Mouse (Mus musculus): ENCODE measurements around the gene Ccdc70. TPM values are rescaled to one million over a fixed set of nuclear protein-coding genes. Genes with fewer than 3 reads are reported as not detected.
A peak's percentile ranks its signal among the peaks of the same experiment; 100 is the strongest.

Ccdc70 gene
- polyA plus RNA-seq, 1 experiment from 2014 or later, result not detected

- Histone ChIP-seq H3K9ac (replicated peaks; ENCODE audit: low read length) (no peak within 1 kb of the TSS), H3K4me3 (ENCODE audit: low read depth, low read length) (no peak within 1 kb of the TSS), H3K4me2 (ENCODE audit: low read depth, low read length) (no peak within 1 kb of the TSS), H3K27me3 (ENCODE audit: control insufficient read depth, insufficient read depth, low read length) (no peaks in the 10 kb centered on the region), H3K27ac (replicated peaks; ENCODE audit: low read depth, low read length) (no peak within 1 kb of the TSS), H3K36me3 (replicated peaks; ENCODE audit: control insufficient read depth, insufficient read depth, low read depth, low read length) (no peaks in the 10 kb centered on the region), H3K4me1 (ENCODE audit: control insufficient read depth, insufficient read depth, low read length) (no peaks in the 10 kb centered on the region), H3K9me3 (replicated peaks; ENCODE audit: control insufficient read depth, low read length) (no peaks in the 10 kb centered on the region)
- ATAC-seq (replicated peaks; ENCODE audit: insufficient number of reproducible peaks, low FRiP score, low TSS enrichment, low read depth) (no peak), DNase-seq (ENCODE audit: low spot score) (no peak)
- WGBS, result 88% methylated on average over 2 of the region's 2 CpGs
Observed at GRCm38 (mm10) chr8:21958414-21958813, 11.2 kb upstream of the Ccdc70 start, which contains the start of gene Fam90a1a. TSS of gene Fam90a1a (plus strand) at chr8:21958714.

GRCm38 (mm10) chr8:21966646-21967045 lies 2.9 kb upstream of the Ccdc70 start:
- ATAC-seq (replicated peaks; ENCODE audit: insufficient number of reproducible peaks, low FRiP score, low TSS enrichment, low read depth) (no peak), DNase-seq (ENCODE audit: low spot score) (no peak)
- Histone ChIP-seq H3K9me3 (replicated peaks; ENCODE audit: control insufficient read depth, low read length) (no peaks in the 10 kb centered on the region), H3K4me2 (ENCODE audit: low read depth, low read length) (no peak overlapping the region), H3K27ac (replicated peaks; ENCODE audit: low read depth, low read length) (no peak overlapping the region), H3K36me3 (replicated peaks; ENCODE audit: control insufficient read depth, insufficient read depth, low read depth, low read length) (no peaks in the 10 kb centered on the region), H3K4me3 (ENCODE audit: low read depth, low read length) (no peak overlapping the region), H3K27me3 (ENCODE audit: control insufficient read depth, insufficient read depth, low read length) (no peaks in the 10 kb centered on the region), H3K4me1 (ENCODE audit: control insufficient read depth, insufficient read depth, low read length) (no peaks in the 10 kb centered on the region), H3K9ac (replicated peaks; ENCODE audit: low read length) (no peak overlapping the region)
- WGBS, result 78% methylated on average over 1 of the region's 1 CpGs

GRCm38 (mm10) chr8:21978193-21978592 lies 8.6 kb downstream of the Ccdc70 start:
- Histone ChIP-seq H3K4me2 (ENCODE audit: low read depth, low read length) (no peak overlapping the region), H3K9me3 (replicated peaks; ENCODE audit: control insufficient read depth, low read length) (no peaks in the 10 kb centered on the region), H3K27me3 (ENCODE audit: control insufficient read depth, insufficient read depth, low read length) (no peaks in the 10 kb centered on the region), H3K27ac (replicated peaks; ENCODE audit: low read depth, low read length) (no peak overlapping the region), H3K9ac (replicated peaks; ENCODE audit: low read length) (no peak overlapping the region), H3K4me3 (ENCODE audit: low read depth, low read length) (no peak overlapping the region), H3K36me3 (replicated peaks; ENCODE audit: control insufficient read depth, insufficient read depth, low read depth, low read length) (no peaks in the 10 kb centered on the region), H3K4me1 (ENCODE audit: control insufficient read depth, insufficient read depth, low read length) (no peaks in the 10 kb centered on the region)
- ATAC-seq (replicated peaks; ENCODE audit: insufficient number of reproducible peaks, low FRiP score, low TSS enrichment, low read depth), result no peak
- 62% methylated on average over 4 of the region's 4 CpGs for WGBS
- DNase-seq (ENCODE audit: low spot score), result no peak

GRCm38 (mm10) chr8:21981664-21982337 lies 12.2 kb downstream of the Ccdc70 start:
- WGBS, result 62% methylated on average over 8 of the region's 8 CpGs
- peak; percentile 11 for DNase-seq (ENCODE audit: low spot score)
- H3K27ac ChIP-seq (replicated peaks; ENCODE audit: low read depth, low read length), result no peak overlapping the region
- H3K4me3 ChIP-seq (ENCODE audit: low read depth, low read length), result no peak overlapping the region
- no peaks in the 10 kb centered on the region for H3K36me3 ChIP-seq (replicated peaks; ENCODE audit: control insufficient read depth, insufficient read depth, low read depth, low read length)
- H3K4me1 ChIP-seq (ENCODE audit: control insufficient read depth, insufficient read depth, low read length), result no peaks in the 10 kb centered on the region
- H3K4me2 ChIP-seq (ENCODE audit: low read depth, low read length), result no peak overlapping the region
- no peak overlapping the region for H3K9ac ChIP-seq (replicated peaks; ENCODE audit: low read length)
- no peak for ATAC-seq (replicated peaks; ENCODE audit: insufficient number of reproducible peaks, low FRiP score, low TSS enrichment, low read depth)
- no peaks in the 10 kb centered on the region for H3K9me3 ChIP-seq (replicated peaks; ENCODE audit: control insufficient read depth, low read length)
- H3K27me3 ChIP-seq (ENCODE audit: control insufficient read depth, insufficient read depth, low read length), result no peaks in the 10 kb centered on the region

GRCm38 (mm10) chr8:21992184-21992583 lies 22.6 kb downstream of the Ccdc70 start:
- Histone ChIP-seq H3K36me3 (replicated peaks; ENCODE audit: control insufficient read depth, insufficient read depth, low read depth, low read length) (no peaks in the 10 kb centered on the region), H3K4me2 (ENCODE audit: low read depth, low read length) (no peak overlapping the region), H3K9ac (replicated peaks; ENCODE audit: low read length) (no peak overlapping the region), H3K9me3 (replicated peaks; ENCODE audit: control insufficient read depth, low read length) (no peaks in the 10 kb centered on the region), H3K27me3 (ENCODE audit: control insufficient read depth, insufficient read depth, low read length) (no peaks in the 10 kb centered on the region), H3K4me3 (ENCODE audit: low read depth, low read length) (no peak overlapping the region), H3K27ac (replicated peaks; ENCODE audit: low read depth, low read length) (no peak overlapping the region), H3K4me1 (ENCODE audit: control insufficient read depth, insufficient read depth, low read length) (no peaks in the 10 kb centered on the region)
- DNase-seq (ENCODE audit: low spot score) (peak; percentile 51), ATAC-seq (replicated peaks; ENCODE audit: insufficient number of reproducible peaks, low FRiP score, low TSS enrichment, low read depth) (0 out of 2 replicates have a peak, but pooled peaks have one; percentile 34)
- 19% methylated on average over 6 of the region's 6 CpGs for WGBS

GRCm38 (mm10) chr8:21995181-21995580 lies 25.6 kb downstream of the Ccdc70 start:
- Histone ChIP-seq H3K4me2 (ENCODE audit: low read depth, low read length) (no peak overlapping the region), H3K9ac (replicated peaks; ENCODE audit: low read length) (no peak overlapping the region), H3K4me3 (ENCODE audit: low read depth, low read length) (no peak overlapping the region), H3K27ac (replicated peaks; ENCODE audit: low read depth, low read length) (no peak overlapping the region), H3K36me3 (replicated peaks; ENCODE audit: control insufficient read depth, insufficient read depth, low read depth, low read length) (no peaks in the 10 kb centered on the region), H3K27me3 (ENCODE audit: control insufficient read depth, insufficient read depth, low read length) (no peaks in the 10 kb centered on the region), H3K4me1 (ENCODE audit: control insufficient read depth, insufficient read depth, low read length) (no peaks in the 10 kb centered on the region), H3K9me3 (replicated peaks; ENCODE audit: control insufficient read depth, low read length) (no peaks in the 10 kb centered on the region)
- DNase-seq (ENCODE audit: low spot score), result peak; percentile 63
- WGBS, result 47% methylated on average over 3 of the region's 3 CpGs
- no peak for ATAC-seq (replicated peaks; ENCODE audit: insufficient number of reproducible peaks, low FRiP score, low TSS enrichment, low read depth)

GRCm38 (mm10) chr8:22004750-22005522 lies 35.4 kb downstream of the Ccdc70 start:
- H3K9me3 ChIP-seq (replicated peaks; ENCODE audit: control insufficient read depth, low read length), result no peaks in the 10 kb centered on the region
- no peaks in the 10 kb centered on the region for H3K36me3 ChIP-seq (replicated peaks; ENCODE audit: control insufficient read depth, insufficient read depth, low read depth, low read length)
- no peak overlapping the region for H3K4me2 ChIP-seq (ENCODE audit: low read depth, low read length)
- H3K27me3 ChIP-seq (ENCODE audit: control insufficient read depth, insufficient read depth, low read length), result no peaks in the 10 kb centered on the region
- no peak overlapping the region for H3K4me3 ChIP-seq (ENCODE audit: low read depth, low read length)
- WGBS, result 75% methylated on average over 14 of the region's 14 CpGs
- ATAC-seq (replicated peaks; ENCODE audit: insufficient number of reproducible peaks, low FRiP score, low TSS enrichment, low read depth), result peak; percentile 45; the same call in 1 of the 2 replicates
- no peak overlapping the region for H3K9ac ChIP-seq (replicated peaks; ENCODE audit: low read length)
- DNase-seq (ENCODE audit: low spot score), result no peak
- no peaks in the 10 kb centered on the region for H3K4me1 ChIP-seq (ENCODE audit: control insufficient read depth, insufficient read depth, low read length)
- H3K27ac ChIP-seq (replicated peaks; ENCODE audit: low read depth, low read length), result no peak overlapping the region

GRCm38 (mm10) chr8:22006423-22006822 lies 36.8 kb downstream of the Ccdc70 start:
- Histone ChIP-seq H3K36me3 (replicated peaks; ENCODE audit: control insufficient read depth, insufficient read depth, low read depth, low read length) (no peaks in the 10 kb centered on the region), H3K4me1 (ENCODE audit: control insufficient read depth, insufficient read depth, low read length) (no peaks in the 10 kb centered on the region), H3K4me2 (ENCODE audit: low read depth, low read length) (no peak overlapping the region), H3K9me3 (replicated peaks; ENCODE audit: control insufficient read depth, low read length) (no peaks in the 10 kb centered on the region), H3K4me3 (ENCODE audit: low read depth, low read length) (no peak overlapping the region), H3K27me3 (ENCODE audit: control insufficient read depth, insufficient read depth, low read length) (no peaks in the 10 kb centered on the region), H3K9ac (replicated peaks; ENCODE audit: low read length) (no peak overlapping the region), H3K27ac (replicated peaks; ENCODE audit: low read depth, low read length) (no peak overlapping the region)
- ATAC-seq (replicated peaks; ENCODE audit: insufficient number of reproducible peaks, low FRiP score, low TSS enrichment, low read depth) (no peak), DNase-seq (ENCODE audit: low spot score) (no peak)
- 79% methylated on average over 6 of the region's 6 CpGs for WGBS
